Mouse (Mus musculus) myocyte (in vitro differentiated cells): ENCODE results near the gene Krt222. TPM values are rescaled to one million over a fixed set of nuclear protein-coding genes. Genes with fewer than 3 reads are reported as not detected.
A peak's percentile ranks its signal among the peaks of the same experiment; 100 is the strongest.

Experiments used
- H3K27me3 ChIP-seq: one replicate; pipeline ENCODE4 v1.6.1; 2011; ENCODE audit not compliant: control insufficient read depth, insufficient read depth, insufficient read length
- H3K36me3 ChIP-seq: one replicate; pipeline ENCODE4 v1.6.1; 2011; ENCODE audit not compliant: control insufficient read depth, insufficient read depth
- H3K4me2 ChIP-seq: one replicate; pipeline ENCODE4 v1.6.1; 2011; ENCODE audit warnings: low read depth, control low read depth
- H3K4me3 ChIP-seq: one replicate; pipeline ENCODE4 v1.5.1; 2011; ENCODE audit warnings: mild to moderate bottlenecking, control low read depth, moderate library complexity
- H3K79me2 ChIP-seq: one replicate; pipeline ENCODE4 v1.6.1; 2011; ENCODE audit not compliant: control insufficient read depth, insufficient read depth
- H3ac ChIP-seq: one replicate; pipeline ENCODE4 v1.6.1; 2011; ENCODE audit not compliant: control insufficient read depth, insufficient read length
- CEBPB ChIP-seq: IDR thresholded peaks from 2 replicates; pipeline ENCODE4 v1.6.1; 2011; ENCODE audit warnings: mild to moderate bottlenecking, moderate library complexity; ENCODE audit not compliant: poor library complexity, insufficient read depth, severe bottlenecking
- E2F4 ChIP-seq: IDR thresholded peaks from one replicate; pipeline ENCODE4 v1.6.1; 2011; ENCODE audit warnings: mild to moderate bottlenecking, control low read depth, moderate library complexity; ENCODE audit not compliant: insufficient read depth
- MAX ChIP-seq: IDR thresholded peaks from one replicate; pipeline ENCODE4 v1.6.1; 2011; ENCODE audit warnings: low read depth, mild to moderate bottlenecking, control low read depth
- MYOD1 ChIP-seq, 3 experiments: IDR thresholded peaks; one replicate each; pipeline ENCODE4 v1.6.1; 2011; ENCODE audit warnings: control low read depth in 2 of 3, low read depth in 2 of 3, mild to moderate bottlenecking in 2 of 3, moderate library complexity in 1 of 3; ENCODE audit not compliant: insufficient read length in 2 of 3, control insufficient read depth in 1 of 3
- MYOG ChIP-seq, 3 experiments: IDR thresholded peaks; one replicate each; pipeline ENCODE4 v1.6.1; 2011; ENCODE audit warnings: control low read depth in 2 of 3, low read depth in 2 of 3, mild to moderate bottlenecking in 2 of 3; ENCODE audit not compliant: insufficient read length in 2 of 3, control insufficient read depth in 1 of 3, insufficient read depth in 1 of 3
- POLR2A ChIP-seq: IDR thresholded peaks from one replicate; pipeline ENCODE4 v1.6.1; 2011; ENCODE audit warnings: low read depth, mild to moderate bottlenecking, control low read depth, moderate library complexity; ENCODE audit not compliant: insufficient read length
- POLR2AphosphoS2 ChIP-seq: IDR thresholded peaks from one replicate; pipeline ENCODE4 v1.6.1; 2011; ENCODE audit warnings: low read depth, control low read depth; ENCODE audit not compliant: insufficient read length
- REST ChIP-seq: IDR thresholded peaks from one replicate; pipeline ENCODE4 v1.6.1; 2011; ENCODE audit warnings: mild to moderate bottlenecking, control low read depth, moderate library complexity; ENCODE audit not compliant: insufficient read depth, insufficient read length
- SRF ChIP-seq: IDR thresholded peaks from one replicate; pipeline ENCODE4 v1.6.1; 2011; ENCODE audit warnings: low read depth; ENCODE audit not compliant: control insufficient read depth, insufficient read length
- TCF12 ChIP-seq: IDR thresholded peaks from one replicate; pipeline ENCODE4 v1.6.1; 2011; ENCODE audit warnings: mild to moderate bottlenecking, control low read depth; ENCODE audit not compliant: poor library complexity, insufficient read depth, severe bottlenecking
- TCF3 ChIP-seq: IDR thresholded peaks from one replicate; pipeline ENCODE4 v1.6.1; 2011; ENCODE audit warnings: low read depth, control low read depth; ENCODE audit not compliant: insufficient read length
- USF1 ChIP-seq: IDR thresholded peaks from one replicate; pipeline ENCODE4 v1.6.1; 2011; ENCODE audit warnings: low read depth, mild to moderate bottlenecking, control low read depth, moderate library complexity
- polyA plus RNA-seq: library from polyadenylated mRNA; unstranded; fragments of >200 nt; fragmentation: generic; extraction: Trizol; gene quantifications from one replicate; pipeline ENCODE4 v1.2.1, GENCODE M21; 2012; ENCODE audit warnings: missing spikeins

The Krt222 gene
- polyA plus RNA-seq, 1 experiment: 0.06 TPM

DNA sequence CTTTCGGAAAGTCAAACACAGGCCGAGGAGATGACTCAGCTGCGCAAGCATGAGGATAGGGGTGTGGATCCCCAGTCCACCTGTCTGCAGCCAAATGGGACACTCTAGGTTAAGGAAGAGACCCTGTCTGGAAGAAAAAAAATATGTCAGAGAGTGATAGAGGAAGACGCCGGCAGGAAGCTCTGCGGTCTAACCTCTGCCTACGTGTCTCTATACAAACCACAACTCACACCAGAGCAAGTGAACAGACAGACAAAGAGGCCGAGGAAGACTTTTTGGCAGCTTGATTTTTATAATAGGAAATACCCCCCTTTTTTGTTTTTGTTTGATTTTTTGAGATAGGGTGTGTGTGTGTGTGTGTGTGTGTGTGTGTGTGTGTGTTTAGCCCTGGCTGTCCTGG lies 11.4 kb upstream of the Krt222 start:
- peaks cover 11% of the 10 kb centered on the region for H3K27me3 ChIP-seq
- TF ChIP-seq CEBPB (no peak), POLR2AphosphoS2 (no peak), TCF3 (no peak), MYOD1 (IDR thresholded peaks at IDR 0.05; ENCODE audit: control insufficient read depth in 1 of 3, insufficient read length in 2 of 3, low read depth in 2 of 3) (no peak), REST (no peak)

DNA sequence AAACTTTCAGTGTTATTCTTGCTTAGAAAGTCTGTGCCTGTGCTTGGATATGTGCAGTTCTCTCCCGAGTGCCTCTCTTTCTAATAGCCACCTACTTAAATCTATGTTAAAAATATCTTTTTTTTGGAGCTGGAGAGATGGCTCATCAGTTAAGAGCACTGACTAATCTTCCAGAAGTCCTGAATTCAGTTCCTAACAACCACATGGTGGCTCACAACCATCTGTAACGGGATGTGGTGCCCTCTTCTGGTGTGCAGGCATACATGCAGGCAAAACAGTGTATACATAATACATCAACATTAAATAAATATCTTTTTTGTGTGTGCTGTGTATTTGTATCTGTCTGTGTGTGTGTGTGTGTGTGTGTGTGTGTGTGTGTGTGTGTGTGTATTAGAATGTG lies 10.0 kb upstream of the Krt222 start:
- peaks cover 16% of the 10 kb centered on the region for H3K27me3 ChIP-seq

More for the DNA sequence above, 11.4 kb upstream of the Krt222 start:
- Histone ChIP-seq H3K36me3 (no peaks in the 10 kb centered on the region), H3K79me2 (no peaks in the 10 kb centered on the region), H3ac (no peak overlapping the region), H3K4me3 (no peak overlapping the region), H3K4me2 (no peak overlapping the region)

DNA sequence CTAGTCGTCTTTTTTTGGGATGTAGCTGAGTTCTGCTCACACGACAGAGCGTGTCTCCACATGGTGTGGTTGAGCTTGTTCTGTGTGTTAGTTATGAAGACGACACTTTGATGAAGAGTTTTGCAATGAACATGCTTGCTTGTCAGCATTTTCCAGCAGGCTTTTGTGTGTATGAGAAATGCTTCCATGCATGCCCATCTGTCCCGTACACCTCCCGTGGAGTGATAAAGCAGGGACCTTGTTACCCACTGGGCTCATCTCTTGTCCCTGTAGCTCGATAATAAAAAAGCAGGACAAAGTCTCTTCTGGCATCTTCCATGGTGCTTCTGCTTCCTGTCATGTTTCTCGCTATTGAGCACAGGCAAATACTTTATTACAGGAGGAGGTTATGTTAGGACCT lies 8.8 kb upstream of the Krt222 start:
- Histone ChIP-seq H3K79me2 (no peaks in the 10 kb centered on the region), H3K4me2 (no peak overlapping the region), H3K27me3 (peaks cover 11% of the 10 kb centered on the region), H3K4me3 (no peak overlapping the region), H3ac (no peak overlapping the region), H3K36me3 (no peaks in the 10 kb centered on the region)
- TF ChIP-seq MYOG (IDR thresholded peaks at IDR 0.05; ENCODE audit: control insufficient read depth in 1 of 3, insufficient read depth in 1 of 3, insufficient read length in 2 of 3, low read depth in 2 of 3): no peak
- TF ChIP-seq MAX: no peak
- no peak for TF ChIP-seq E2F4
- TF ChIP-seq POLR2A: no peak
- TF ChIP-seq POLR2AphosphoS2: no peak
- TF ChIP-seq TCF12: no peak
- no peak for TF ChIP-seq MYOD1 (IDR thresholded peaks at IDR 0.05; ENCODE audit: control insufficient read depth in 1 of 3, insufficient read length in 2 of 3, low read depth in 2 of 3)
- no peak for TF ChIP-seq REST
- no peak for TF ChIP-seq TCF3

More for the DNA sequence above, 10.0 kb upstream of the Krt222 start:
- H3K36me3 ChIP-seq: no peaks in the 10 kb centered on the region
- H3ac ChIP-seq: no peak overlapping the region
- H3K4me3 ChIP-seq: no peak overlapping the region
- no peak for TF ChIP-seq CEBPB
- TF ChIP-seq MYOD1 (IDR thresholded peaks at IDR 0.05; ENCODE audit: control insufficient read depth in 1 of 3, insufficient read length in 2 of 3, low read depth in 2 of 3): no peak
- no peak for TF ChIP-seq MYOG (IDR thresholded peaks at IDR 0.05; ENCODE audit: control insufficient read depth in 1 of 3, insufficient read depth in 1 of 3, insufficient read length in 2 of 3, low read depth in 2 of 3)
- no peak for TF ChIP-seq USF1
- TF ChIP-seq E2F4: no peak
- no peaks in the 10 kb centered on the region for H3K79me2 ChIP-seq
- no peak overlapping the region for H3K4me2 ChIP-seq

DNA sequence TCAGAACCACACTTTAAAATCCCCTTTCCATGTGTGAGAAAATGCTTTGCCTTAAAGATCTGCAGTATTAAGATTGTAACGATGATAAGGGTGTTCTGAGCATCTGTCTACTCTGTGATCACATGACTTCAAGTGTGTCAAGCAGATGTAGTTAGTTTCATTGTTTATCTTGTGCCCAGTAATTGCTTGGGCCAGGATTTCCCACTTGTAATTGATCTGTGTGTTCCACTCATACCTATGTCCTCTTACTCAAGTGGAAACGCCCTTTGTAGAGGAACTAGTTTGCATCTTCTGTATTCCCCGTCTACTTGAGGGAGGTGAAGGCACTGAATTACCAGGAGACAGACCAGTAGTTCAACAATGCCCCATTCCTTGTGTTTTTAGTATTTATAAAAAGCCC lies 6.8 kb upstream of the Krt222 start:
- Histone ChIP-seq H3K4me2 (peak overlapping the region; percentile 60), H3K79me2 (no peaks in the 10 kb centered on the region), H3K4me3 (no peak overlapping the region), H3ac (no peak overlapping the region), H3K27me3 (peaks cover 20% of the 10 kb centered on the region), H3K36me3 (no peaks in the 10 kb centered on the region)
- no peak for TF ChIP-seq TCF12
- no peak for TF ChIP-seq POLR2AphosphoS2
- no peak for TF ChIP-seq USF1
- no peak for TF ChIP-seq E2F4
- TF ChIP-seq CEBPB: no peak
- no peak for TF ChIP-seq TCF3
- no peak for TF ChIP-seq MAX
- no peak for TF ChIP-seq POLR2A
- no peak for TF ChIP-seq SRF
- TF ChIP-seq REST: no peak
- no peak for TF ChIP-seq MYOD1 (IDR thresholded peaks at IDR 0.05; ENCODE audit: control insufficient read depth in 1 of 3, insufficient read length in 2 of 3, low read depth in 2 of 3)
- TF ChIP-seq MYOG (IDR thresholded peaks at IDR 0.05; ENCODE audit: control insufficient read depth in 1 of 3, insufficient read depth in 1 of 3, insufficient read length in 2 of 3, low read depth in 2 of 3): no peak

DNA sequence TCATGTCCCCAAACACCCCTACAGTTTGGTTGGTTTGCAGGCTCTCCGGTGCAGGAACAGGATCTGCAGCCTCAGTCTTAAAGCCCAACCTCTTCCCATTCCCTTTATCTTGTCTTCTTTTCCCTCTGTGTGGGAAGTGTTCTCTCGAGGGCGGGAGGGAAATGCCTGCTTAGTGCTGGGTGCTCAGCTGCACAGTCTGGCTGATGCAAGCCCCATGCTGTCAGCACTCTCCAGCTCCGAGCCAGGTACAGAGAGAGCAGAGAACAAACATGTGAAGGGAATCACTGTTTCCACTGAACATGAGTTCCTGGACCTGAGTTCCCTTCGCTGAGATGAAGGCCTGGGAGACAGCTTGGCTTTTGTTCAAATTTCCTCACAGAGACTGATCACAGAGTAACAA lies 6.4 kb upstream of the Krt222 start:
- Histone ChIP-seq H3K27me3 (peaks cover 23% of the 10 kb centered on the region), H3K4me2 (peak overlapping the region; percentile 60), H3K4me3 (no peak overlapping the region), H3K36me3 (no peaks in the 10 kb centered on the region), H3K79me2 (no peaks in the 10 kb centered on the region), H3ac (no peak overlapping the region)
- TF ChIP-seq MAX (no peak), E2F4 (no peak), POLR2A (no peak)

DNA sequence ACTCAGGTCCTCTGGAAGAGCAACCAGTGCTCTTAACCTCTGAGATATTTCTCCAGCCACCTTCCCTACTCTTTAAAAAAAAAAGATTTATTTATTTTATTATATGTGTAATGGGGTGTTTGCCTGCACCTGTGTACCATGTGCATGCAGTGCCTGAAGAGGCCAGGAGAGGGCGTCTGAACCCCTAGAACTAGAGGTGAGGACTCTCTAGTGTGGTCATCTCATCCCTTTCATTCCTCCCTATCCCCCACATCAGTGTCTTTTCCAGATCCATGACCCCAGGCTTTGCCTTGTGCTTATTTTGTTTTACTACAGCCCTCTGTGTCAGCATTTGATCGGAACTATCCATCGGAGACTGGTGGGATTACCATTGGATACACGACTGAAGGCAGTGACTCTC lies 5.2 kb upstream of the Krt222 start:
- H3K4me2 ChIP-seq: no peak overlapping the region
- H3K36me3 ChIP-seq: no peaks in the 10 kb centered on the region
- H3ac ChIP-seq: no peak overlapping the region
- H3K27me3 ChIP-seq: peaks cover 32% of the 10 kb centered on the region
- TF ChIP-seq POLR2A (no peak), MAX (no peak), TCF3 (no peak), MYOD1 (IDR thresholded peaks at IDR 0.05; ENCODE audit: control insufficient read depth in 1 of 3, insufficient read length in 2 of 3, low read depth in 2 of 3) (no peak), E2F4 (no peak), POLR2AphosphoS2 (no peak), USF1 (no peak), MYOG (IDR thresholded peaks at IDR 0.05; ENCODE audit: control insufficient read depth in 1 of 3, insufficient read depth in 1 of 3, insufficient read length in 2 of 3, low read depth in 2 of 3) (no peak)
- no peaks in the 10 kb centered on the region for H3K79me2 ChIP-seq
- H3K4me3 ChIP-seq: no peak overlapping the region
